Mouse (Mus musculus): ENCODE results near the gene Cercam. TPM values are rescaled to one million over a fixed set of nuclear protein-coding genes. Genes with fewer than 3 reads are reported as not detected.
"Not testable (repeated sequence)": the region's sequence is repeated elsewhere in the genome, so short reads cannot be mapped to it uniquely, and the experiment has no call there.

Gene Cercam
- total RNA-seq, 4 experiments from 2014 or later = 7.7 to 11.6 (median 11.0) TPM

DNA sequence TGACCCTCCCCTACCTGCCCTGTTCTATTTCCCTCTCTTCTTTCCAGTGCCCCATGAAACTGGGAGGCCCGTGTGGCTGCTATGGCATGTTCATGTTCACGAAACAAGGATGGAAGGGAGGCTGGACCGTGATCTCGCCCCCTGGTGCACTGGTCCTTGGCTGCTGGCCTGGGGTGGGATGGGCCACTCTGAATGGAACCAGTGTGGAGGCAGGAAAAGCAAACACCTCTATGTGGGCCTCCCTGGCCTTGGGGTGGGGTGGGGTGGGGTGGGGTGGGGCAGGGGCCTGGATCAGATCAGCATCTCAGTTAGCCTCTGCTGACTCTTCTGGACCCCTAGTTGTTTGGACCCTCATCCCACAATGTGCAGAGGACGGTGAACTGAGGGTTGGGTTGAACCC, 15.2 kb upstream of the Cercam start:
- DNase-seq (ENCODE audit: low spot score in 2 of 2) = no peak

DNA sequence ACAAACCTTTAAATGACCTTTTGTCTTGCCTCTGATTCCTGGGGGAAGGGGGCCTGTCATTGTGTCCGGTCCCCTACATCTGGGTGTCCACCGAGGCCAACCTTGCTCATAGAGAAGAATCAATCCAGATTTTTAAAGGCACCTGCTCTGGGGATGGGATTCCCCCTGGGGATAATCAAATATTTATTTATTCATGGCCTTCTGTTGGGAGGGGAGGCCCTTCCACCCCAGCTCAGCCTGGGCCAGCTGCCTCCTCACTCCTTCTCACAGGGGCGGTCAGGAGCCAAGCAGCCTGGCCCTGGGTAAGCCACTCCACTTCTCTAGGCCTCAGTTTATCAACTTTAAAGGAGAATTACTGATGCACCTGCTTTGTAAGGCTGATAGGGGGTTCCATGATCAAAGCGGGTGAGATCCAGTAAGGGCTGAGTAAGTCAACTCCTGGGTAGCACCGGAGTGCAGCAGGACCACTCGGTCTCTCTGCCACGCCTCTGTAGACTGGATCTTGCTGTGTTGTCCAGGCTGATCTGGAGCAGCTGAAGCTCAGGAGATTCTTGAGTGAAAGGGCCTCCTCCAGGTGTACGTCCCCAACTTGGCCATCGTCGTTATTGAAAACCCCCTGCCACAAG, 13.3 kb upstream of the Cercam start:
- no peak for DNase-seq (ENCODE audit: low spot score in 2 of 2)

DNA sequence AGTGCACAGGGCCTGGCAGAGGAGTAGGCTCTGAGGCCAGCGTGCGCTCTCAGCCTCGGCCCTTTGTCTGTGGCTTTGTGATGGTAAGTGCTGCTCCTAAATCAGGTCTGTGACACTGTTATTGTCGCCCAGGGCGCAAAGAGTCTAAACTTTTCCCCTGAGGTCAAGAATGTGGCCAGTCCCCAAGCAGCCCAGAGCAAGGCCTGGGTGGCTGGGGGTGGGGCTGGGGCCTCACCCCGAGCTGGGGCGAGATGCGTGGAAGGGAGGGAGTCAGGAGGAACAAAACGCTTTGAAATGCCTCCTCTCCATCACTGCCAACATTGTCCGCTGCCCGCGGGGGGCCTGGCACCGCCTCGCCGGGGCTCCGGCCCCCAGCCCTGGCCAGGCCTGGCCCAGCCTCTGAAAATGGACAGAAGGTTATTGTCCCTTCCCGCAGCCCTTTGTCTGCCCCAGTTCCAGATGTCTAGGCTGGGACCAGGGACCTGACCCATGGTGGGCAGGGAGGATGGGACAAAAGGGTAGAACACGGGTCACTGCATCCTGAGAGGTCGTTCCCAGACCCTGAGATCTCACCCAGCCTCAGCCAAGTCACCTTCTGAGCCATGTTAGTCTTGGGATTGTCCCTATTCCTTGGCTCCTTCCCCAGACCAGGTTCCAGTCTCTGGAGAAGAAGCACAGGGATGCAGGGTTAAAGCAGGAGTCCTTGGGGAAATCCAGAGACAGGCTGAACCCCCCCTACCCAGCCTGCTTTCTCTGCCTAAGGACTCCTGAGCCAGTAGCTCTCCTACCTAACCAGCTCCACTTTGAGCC, 12.3 kb upstream of the Cercam start:
- DNase-seq (ENCODE audit: low spot score in 2 of 2) = peak in 1 of 2 experiments; percentile 62

DNA sequence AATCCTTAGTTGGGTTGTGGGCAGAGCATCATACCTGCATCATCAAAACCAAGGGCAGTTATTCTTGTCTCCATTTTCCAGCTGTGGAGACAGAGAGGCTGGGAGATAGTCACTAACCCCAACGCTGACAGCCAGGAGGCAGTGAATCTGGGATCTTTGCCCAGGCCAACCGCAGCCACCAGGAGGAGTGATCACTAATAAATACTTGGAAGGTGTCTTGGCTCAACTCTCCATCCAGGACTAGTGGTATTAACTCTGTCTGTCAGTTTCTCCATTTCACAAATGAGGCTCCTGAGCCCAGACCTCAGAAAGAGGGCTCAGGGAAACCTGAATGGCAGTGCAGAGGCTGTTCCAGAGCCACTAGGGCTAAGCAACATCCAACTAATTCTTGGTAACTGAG, 11.6 kb upstream of the Cercam start:
- DNase-seq (ENCODE audit: low spot score in 2 of 2) = no peak

DNA sequence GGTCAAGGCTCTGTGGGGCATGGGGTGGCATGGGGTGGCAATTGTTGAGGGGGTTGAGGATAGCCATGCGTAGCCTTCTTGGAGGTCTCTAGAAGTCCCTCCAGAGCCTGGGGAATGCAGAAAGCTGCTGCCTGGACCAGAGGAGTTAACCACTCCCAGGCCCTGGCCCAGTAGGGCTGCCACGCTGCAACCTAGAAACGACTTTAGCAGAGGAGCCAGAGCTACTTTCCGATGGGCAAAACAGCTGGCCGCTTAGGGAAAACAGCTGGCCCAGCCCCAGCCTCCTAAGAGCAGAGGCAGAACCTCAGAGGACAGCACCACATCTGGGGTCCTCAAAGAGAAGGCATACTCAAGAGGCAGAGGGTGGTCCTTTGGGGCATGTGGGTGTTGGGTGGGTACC, 11.0 kb upstream of the Cercam start:
- no peak for DNase-seq (ENCODE audit: low spot score in 2 of 2)

DNA sequence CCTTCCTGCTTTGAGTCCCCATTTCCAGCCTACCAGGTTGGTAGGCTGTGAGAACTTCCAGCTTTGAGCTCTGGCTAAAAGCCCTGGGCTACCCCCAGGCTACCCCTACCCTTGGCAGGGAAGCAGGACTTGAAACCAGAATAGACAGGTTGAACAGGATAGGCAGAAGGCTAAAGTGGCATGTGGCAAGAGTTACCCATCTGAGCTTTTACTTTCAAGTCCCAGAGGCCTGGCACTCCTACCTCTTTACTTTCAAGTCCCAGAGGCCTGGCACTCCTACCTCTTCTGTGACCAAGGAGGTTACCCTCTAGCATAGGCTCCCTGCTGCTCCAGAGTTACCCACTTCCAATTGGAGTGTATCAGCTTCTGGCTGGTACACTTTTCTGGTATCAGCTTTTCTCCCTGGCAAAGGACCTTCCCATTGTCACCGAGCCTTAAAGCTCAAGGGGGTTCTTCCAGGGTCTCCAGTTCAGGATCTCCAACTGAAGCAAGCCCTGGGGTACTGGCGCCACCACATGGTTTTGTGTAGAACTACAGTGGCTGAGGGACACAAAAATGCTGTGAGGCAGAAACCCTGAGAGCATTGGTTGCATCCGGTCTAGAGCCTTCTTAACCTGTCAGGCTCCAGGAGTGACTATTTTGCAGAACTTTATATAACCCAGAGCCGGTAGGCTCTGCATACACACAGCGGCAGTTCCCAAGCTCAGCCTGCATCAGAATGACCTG, 10.1 kb upstream of the Cercam start:
- DNase-seq (ENCODE audit: low spot score in 2 of 2) = no peak

DNA sequence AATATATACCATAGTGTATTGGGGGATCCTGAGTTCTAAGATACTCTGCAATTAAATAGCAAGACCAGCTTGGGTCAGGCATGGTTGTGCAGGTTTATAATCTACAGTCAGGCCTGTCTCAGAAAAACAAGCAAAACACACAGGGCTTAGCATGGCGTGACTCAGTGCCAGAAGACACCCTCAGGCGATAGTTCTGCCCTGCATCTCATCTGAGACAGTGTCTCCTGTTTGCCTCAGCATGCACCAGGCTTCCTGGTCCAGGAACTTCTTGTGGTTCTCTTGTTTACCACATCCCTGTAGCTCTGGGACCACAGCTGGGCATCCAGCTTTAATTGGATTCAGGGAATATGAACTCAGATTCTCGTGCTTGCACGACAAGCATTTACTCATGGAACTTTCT, 3.8 kb upstream of the Cercam start:
- no peak for DNase-seq (ENCODE audit: low spot score in 2 of 2)

DNA sequence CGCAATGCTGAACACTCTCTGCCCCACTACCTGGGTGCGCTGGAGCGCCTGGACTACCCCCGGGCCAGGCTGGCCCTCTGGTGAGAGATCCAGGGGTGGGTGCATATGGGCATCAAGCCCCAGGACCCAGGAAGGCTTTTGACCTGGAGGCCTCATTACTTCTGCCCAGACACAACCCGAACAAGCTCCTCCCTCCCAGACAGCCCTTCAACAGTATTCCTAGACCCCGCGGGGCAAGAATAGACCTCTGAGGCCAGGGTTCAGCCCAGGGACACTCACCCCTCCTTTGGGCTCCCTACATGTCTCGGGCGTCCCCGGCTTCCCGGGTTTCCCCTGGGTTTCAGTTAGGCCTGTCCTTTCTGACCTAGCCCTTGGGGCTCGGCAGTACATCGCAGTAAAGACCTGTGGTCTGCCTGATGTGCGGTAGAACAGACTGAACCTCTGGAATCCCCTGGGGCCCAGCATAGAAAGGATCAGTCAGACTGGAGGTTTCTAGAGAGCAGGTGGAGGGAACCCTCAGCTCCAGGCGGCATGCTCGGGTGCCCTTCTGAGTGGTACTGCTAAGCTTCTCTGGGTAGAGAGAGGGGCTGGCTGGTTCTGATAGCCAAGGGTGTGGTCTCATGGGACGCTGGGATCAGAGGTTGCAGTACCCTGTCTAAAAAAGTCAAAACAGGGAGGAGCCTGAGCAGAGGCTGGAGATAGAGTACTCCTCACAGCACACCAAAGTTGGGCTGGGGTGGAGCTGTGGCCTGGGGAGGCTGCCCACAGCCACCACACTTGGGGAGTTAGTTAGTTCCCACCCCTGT, 885 bp downstream of the Cercam start:
- no peak for DNase-seq (ENCODE audit: low spot score in 2 of 2)

DNA sequence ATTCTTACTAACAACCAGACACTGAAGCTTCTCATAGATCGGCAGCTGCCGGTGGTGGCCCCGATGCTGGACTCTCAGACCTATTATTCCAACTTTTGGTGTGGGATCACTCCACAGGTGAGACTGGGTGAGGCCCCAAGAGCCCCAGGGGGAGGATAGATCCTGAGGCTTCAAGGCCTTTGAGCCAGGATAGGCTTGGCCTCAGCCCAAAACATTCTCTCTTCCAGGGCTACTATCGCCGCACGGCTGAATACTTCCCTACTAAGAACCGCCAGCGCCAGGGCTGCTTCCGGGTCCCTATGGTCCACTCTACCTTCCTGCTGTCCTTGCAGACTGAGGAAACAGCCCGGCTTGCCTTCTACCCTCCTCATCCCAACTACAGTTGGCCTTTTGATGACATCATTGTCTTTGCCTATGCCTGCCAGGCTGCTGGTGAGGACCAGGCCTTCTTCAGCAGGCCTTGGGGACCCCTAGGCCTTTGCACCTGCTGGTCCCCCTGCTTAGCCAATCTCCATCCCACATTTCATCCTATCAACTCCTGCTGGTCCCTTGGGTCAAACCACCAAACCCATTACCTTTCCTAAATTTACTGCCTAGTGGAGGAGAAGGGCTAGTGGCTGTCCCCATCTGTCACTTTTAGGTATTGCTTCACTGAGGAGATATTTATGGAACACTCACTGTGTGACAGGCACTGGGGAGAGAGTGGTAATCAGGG, 3.8 kb downstream of the Cercam start:
- no peak for DNase-seq (ENCODE audit: low spot score in 2 of 2)

DNA sequence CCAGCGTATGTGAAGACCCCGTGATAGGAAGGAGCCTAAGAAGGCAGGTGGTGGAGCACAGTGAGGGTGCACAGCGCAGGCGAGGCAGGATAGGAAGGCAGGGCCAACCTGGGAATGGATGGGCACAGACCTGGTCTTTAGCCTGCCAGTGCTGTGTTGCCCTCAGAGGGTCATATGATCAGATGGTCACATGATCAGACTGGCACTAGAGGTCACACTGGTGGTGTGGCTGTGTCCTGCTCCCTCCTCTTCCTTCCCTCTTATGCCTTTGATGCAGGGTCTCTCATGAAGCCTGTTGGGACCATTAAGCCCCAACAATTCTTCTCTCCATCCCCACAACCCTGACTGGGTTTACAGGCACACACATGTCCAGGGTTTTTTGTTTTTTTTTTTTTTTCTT, 4.8 kb downstream of the Cercam start:
- DNase-seq (ENCODE audit: low spot score in 2 of 2) = no peak

DNA sequence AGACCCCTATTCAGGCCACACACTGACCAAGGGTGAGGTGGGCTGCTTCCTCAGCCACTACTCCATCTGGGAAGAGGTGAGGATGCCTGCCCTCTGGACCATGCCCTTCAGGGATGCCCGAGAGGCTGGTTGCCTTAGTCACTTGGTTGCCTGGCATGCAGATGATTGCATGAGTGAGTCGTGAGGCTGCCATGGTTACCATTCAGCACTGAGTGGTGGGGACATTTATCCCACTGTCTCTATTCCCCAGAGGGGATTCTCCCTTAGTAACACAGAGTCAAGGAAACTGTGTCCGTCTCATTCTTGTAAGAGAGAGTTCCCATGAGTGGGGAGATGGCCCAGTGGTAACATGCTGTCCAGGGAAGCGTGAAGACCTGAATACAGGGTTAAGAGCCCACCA, 9.1 kb downstream of the Cercam start:
- no peak for DNase-seq (ENCODE audit: low spot score in 2 of 2)

DNA sequence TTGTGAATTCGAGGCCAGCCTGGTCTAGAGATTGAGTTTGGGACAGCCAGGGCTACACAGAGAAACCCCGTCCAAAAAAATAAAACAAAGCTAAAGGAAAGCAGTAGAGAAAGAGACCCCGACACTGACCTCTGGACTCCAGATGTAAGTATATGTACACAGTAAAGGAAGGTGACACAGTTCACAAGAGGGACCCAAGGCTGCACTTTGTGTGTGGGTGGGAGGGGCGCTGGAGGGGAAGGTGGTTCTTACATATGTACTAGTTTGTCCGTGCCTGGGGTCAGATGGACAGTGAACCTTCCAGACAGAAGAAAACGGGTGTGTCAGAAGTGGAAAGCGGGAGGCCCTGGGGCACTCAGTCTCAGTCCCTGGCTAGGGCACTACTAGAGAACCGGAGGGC, 10.2 kb downstream of the Cercam start:
- no peak for DNase-seq (ENCODE audit: low spot score in 2 of 2)

DNA sequence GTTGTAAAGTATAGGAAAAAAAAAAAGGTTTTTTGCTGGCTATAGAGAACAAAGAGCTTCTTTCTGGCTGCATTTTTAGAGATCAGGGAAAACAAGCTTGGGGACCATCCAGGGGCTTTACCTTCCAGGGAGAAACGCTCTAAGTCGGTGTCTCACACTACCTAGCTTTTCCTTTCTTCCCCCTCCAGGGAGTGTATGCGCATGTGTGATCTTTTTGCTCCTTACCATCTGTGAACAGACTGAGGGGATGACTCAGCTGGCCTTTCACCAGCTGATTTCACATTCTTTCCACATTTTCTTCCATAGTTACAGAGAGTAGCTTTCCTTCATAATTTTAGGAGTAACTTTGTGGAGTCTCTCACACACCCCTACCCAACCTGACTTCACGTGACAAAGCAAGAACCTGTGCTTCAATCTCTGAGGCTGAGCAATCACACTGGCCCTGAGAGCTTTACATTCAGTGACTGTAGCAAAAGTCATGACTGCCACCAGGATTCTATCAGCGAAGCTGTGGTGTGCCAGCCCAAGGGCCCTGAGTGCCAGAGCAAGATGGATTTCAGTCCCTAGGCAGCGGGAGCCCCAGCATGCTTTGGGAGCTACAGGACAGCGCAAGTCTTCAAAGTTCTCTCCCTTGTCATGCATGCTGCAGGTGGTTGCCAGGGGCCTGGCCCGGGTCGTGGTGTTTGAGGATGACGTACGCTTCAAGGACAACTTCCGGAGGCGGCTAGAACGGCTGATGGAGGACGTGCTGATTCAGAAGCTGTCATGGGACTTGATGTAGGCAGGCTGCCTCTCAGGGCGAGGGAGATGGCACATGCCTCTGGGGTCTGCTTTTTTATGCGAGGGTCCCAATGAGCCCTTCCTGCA, 11.2 kb downstream of the Cercam start:
- DNase-seq (ENCODE audit: low spot score in 2 of 2) = peak in 1 of 2 experiments; percentile 46

DNA sequence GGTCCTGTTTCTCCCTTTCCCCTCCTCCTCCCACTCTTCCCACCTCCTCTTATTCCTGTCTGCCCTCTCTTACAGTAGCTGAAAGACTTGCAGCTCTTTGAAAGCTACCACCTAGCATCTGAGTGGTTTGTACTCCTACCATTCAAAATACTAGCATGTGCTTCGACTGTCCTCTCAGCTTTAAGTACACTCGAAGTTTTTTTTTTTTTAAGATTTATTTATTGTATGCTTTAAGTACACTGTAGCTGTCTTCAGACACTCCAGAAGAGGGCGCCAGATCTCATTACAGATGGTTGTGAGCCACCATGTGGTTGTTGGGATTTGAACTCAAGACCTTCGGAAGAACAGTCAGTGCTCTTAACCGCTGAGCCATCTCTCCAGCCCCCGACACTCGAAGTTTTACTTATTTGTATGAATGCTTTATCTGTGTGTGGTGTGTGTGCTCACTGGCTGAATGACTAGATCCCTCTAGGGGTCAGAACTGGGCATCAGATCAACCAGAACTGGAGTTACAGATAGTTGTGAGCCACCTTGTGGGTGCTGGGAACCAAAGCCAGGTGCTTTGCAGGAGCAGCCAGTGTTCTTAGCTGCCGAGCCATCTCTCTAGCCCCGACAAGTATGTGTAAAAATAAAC, 17.8 kb downstream of the Cercam start:
- not testable (repeated sequence) for DNase-seq (ENCODE audit: low spot score in 2 of 2)

DNA sequence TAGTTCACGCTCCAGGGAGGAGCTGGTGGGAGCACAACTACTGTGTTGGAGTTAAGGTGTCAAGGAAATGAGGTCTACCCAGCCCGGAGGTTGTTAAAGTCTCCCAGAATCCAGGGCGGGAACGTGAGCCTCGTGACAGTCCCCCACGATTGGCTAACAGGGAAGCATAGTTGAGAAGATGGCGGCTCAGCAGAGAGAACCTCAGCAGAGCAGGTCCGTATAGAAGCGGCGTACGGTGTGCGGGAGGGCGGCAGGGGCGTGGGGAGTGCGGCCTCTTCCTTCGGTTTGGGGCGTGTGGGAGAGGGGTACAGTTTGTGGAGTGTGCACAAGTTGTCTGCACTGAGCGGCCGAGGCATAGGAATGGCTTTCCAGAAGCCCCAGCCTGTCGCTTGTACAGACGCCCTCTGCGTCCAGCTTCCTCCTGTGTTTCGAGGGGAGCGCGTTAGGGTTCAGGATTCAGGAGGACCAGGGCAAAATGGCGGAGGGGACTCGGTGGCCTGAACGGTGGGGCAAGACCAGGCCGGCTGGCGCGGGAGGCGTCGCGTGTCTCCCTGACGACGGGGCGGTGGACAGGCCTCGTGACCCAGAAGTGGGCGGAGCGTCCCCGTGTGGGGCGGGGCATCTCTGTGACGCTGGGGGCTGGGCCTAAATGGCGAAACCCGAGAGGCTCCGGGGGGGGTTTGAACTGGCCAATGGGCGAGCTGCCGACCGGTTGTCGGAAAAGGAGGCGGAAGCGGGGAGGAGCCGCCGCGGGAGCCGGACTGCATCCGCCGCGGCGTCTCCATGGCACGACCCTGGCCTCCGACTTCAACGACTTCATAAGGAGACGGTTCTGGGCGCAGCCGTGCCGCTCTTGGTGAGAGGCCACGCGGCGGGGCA, 20.3 kb downstream of the Cercam start, which contains the start of gene Odf2:
TSS of gene Odf2 (plus strand) at position 156 of the 879 bp plus-strand sequence.
- peak; percentile 98 to 99 for DNase-seq (ENCODE audit: low spot score in 2 of 2)

DNA sequence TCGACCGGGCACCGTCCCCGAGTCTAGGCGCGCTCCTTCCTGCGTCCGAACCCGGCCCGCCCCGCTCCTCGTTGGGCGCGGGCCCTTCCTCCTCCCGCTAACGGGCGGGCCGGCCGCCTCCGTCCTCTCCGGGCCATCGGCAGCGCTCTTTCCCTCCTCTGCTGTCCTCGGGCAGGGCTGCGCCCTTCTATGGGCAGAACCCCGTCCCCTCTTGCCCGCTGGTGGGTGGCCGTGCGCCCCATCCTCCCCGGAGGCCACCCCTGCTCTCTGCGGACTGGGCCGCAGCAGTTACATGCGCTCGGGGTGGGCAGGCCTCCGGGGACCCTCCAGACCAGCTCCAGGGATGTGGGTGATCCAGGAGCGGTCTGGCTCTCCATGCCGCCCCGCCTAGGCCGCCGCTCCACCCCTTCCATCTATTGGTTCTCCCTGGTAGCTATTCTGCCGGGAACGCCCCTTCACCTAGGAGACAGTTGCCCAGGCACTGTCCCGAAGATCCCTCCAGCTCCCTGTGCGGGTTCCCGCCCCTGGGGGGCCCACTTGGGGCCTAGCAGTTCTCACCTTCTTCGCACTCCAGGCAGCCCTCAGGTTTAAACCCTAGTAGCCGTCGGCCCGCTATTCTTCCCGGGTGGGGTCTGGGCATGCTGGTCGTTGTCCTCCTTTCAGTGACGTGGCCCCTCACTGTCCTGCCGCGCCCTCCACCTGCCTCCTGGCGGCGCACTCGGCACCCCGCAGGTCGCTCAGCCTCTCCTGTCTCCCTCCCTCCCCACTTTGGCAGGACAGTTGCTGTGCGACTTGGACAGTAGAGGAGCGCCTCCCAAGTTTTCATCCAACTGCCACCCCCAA, 21.2 kb downstream of the Cercam start:
- peak; percentile 61 to 79 for DNase-seq (ENCODE audit: low spot score in 2 of 2)

DNA sequence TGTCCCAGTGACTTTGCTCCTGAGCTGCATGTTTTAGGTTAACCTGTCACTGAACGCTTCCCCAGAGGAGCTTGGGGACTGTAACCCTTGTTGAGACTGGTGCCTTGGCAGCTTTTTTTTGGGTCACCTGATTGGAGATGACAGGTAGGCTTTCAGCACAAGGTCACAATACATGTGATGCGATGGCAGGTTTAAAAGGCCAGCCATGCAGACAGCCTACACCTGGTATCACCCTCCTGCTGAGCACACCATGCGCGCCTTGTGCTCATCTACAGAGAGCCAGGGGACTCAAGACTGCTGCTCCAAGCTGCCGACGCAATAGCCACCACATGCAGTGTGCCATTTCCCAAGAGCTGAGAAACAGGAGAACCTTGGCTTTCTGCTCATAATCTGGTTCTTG, 22.8 kb downstream of the Cercam start:
- no peak for DNase-seq (ENCODE audit: low spot score in 2 of 2)
